Mouse (Mus musculus) limb, embryonic 15.5 days (tissue): ENCODE data around the gene Rhobtb1. TPM values are rescaled to one million over a fixed set of nuclear protein-coding genes. Genes with fewer than 3 reads are reported as not detected.

Source experiments
- ATAC-seq: fragments of 200-750 bp; cut with Nextera tagmentation; 2 replicates; pipeline ENCODE4 v1.8.0; 2017; ENCODE audit warnings: low read depth, moderate TSS enrichment; ENCODE audit not compliant: insufficient number of reproducible peaks, low FRiP score, low TSS enrichment
- H3K27ac ChIP-seq: fragments of 300-500 bp; sonication (generic); 2 replicates; pipeline ENCODE4 v1.5.1; 2015; ENCODE audit warnings: moderate library complexity, mild to moderate bottlenecking, inconsistent platforms
- H3K27me3 ChIP-seq: fragments of 300-500 bp; sonication (generic); 2 replicates; pipeline ENCODE4 v1.6.1; 2015; ENCODE audit warnings: inconsistent platforms
- H3K36me3 ChIP-seq: fragments of 300-500 bp; sonication (generic); 2 replicates; pipeline ENCODE4 v1.6.1; 2015; ENCODE audit warnings: inconsistent platforms
- H3K4me1 ChIP-seq: fragments of 300-500 bp; sonication (generic); 2 replicates; pipeline ENCODE4 v1.6.1; 2015; ENCODE audit warnings: inconsistent platforms
- H3K4me2 ChIP-seq: fragments of 300-500 bp; sonication (generic); 2 replicates; pipeline ENCODE4 v1.6.1; 2015; ENCODE audit warnings: mild to moderate bottlenecking, inconsistent platforms
- H3K4me3 ChIP-seq: fragments of 300-500 bp; sonication (generic); 2 replicates; pipeline ENCODE4 v1.5.1; 2015; ENCODE audit warnings: mild to moderate bottlenecking, inconsistent platforms
- H3K9ac ChIP-seq: fragments of 300-500 bp; sonication (generic); 2 replicates; pipeline ENCODE4 v1.6.1; 2015; ENCODE audit warnings: inconsistent platforms
- H3K9me3 ChIP-seq: fragments of 300-500 bp; sonication (generic); 2 replicates; pipeline ENCODE4 v1.6.1; 2016; ENCODE audit warnings: inconsistent platforms
- WGBS: fragments of 180-500 bp; shearing (Covaris S2); methylation state at CpG from one replicate; pipeline ENCODE4 v1.1.7; 2015; 5-methylcytosine and 5-hydroxymethylcytosine counted together
- polyA plus RNA-seq: library from polyadenylated mRNA; unstranded; fragments of >200 nt; fragmentation: Nextera tagmentation; extraction: Ambion mirVana; gene quantifications from 2 replicates; pipeline ENCODE4 v1.2.1, GENCODE M21; 2015

Gene Rhobtb1
- polyA plus RNA-seq, 1 experiment from 2014 or later = 27.0 TPM

- peak; percentile 87 for ATAC-seq
- H3K27ac ChIP-seq = peak within 1 kb of the TSS; percentile 99
- H3K9ac ChIP-seq = peak within 1 kb of the TSS; percentile 88
- WGBS = under 1% methylated on average over 75 of the region's 84 CpGs
- H3K4me1 ChIP-seq = peaks cover 16% of the 10 kb centered on the region
- H3K36me3 ChIP-seq = peaks cover 14% of the 10 kb centered on the region
- no peaks in the 10 kb centered on the region for H3K27me3 ChIP-seq
- peak within 1 kb of the TSS; percentile 81 for H3K4me3 ChIP-seq
- peak within 1 kb of the TSS; percentile 84 for H3K4me2 ChIP-seq
- H3K9me3 ChIP-seq = no peaks in the 10 kb centered on the region
Observed at GRCm38 (mm10) chr10:69212542-69213440, 61.6 kb downstream of the Rhobtb1 start, which contains the start of gene A930033H14Rik. Gene A930033H14Rik (minus strand): TSS chr10:69213098.

- 0% methylated on average over 21 of the region's 21 CpGs for WGBS
- Histone ChIP-seq H3K27me3 (no peaks in the 10 kb centered on the region), H3K4me1 (peaks cover 16% of the 10 kb centered on the region)
Observed at GRCm38 (mm10) chr10:69213451-69213877, 62.2 kb downstream of the Rhobtb1 start.

GRCm38 (mm10) chr10:69213986-69214385 is 62.8 kb downstream of the Rhobtb1 start:
- WGBS = 23% methylated on average over 5 of the region's 5 CpGs
- ATAC-seq = no peak
- peak overlapping the region; percentile 84 for H3K4me2 ChIP-seq
- H3K4me1 ChIP-seq = peaks cover 16% of the 10 kb centered on the region
- peak overlapping the region; percentile 81 for H3K4me3 ChIP-seq
- H3K9me3 ChIP-seq = no peaks in the 10 kb centered on the region
- peak overlapping the region; percentile 88 for H3K9ac ChIP-seq
- peaks cover 19% of the 10 kb centered on the region for H3K36me3 ChIP-seq
- H3K27ac ChIP-seq = peak overlapping the region; percentile 99
- H3K27me3 ChIP-seq = no peaks in the 10 kb centered on the region

More at GRCm38 (mm10) chr10:69213451-69213877, 62.2 kb downstream of the Rhobtb1 start:
- peak; percentile 15; the same call in 1 of the 2 replicates for ATAC-seq
- peak overlapping the region; percentile 88 for H3K9ac ChIP-seq
- H3K36me3 ChIP-seq = peaks cover 14% of the 10 kb centered on the region
- H3K27ac ChIP-seq = peak overlapping the region; percentile 99
- peak overlapping the region; percentile 81 for H3K4me3 ChIP-seq
- peak overlapping the region; percentile 84 for H3K4me2 ChIP-seq
- H3K9me3 ChIP-seq = no peaks in the 10 kb centered on the region

DNA sequence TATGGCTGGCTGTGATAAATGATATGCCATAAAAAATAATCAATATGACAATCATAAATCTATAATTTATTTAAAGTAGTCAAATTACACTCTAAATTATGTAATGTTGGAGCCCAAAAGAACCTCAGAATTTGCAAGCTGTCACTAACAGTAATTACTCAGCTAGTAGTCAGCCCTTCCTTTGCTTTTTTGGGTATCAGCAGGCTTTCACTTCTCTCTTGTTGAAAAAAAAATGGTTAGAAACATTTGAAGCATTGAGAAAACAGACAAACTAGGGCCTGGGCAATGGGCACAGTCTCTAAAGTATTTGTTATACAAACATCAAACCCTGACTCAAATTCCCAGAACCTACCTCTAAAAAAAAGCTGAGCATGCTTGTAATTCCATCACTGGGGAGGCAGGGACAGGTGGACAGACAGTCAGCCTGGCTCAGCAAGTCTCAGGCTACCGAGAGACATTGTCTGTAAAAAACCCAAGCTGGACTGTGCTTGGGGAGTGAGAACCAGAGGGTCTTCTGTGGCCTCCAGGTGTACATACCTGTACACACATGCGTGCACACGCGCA is 66.0 kb downstream of the Rhobtb1 start:
- no peak overlapping the region for H3K4me3 ChIP-seq
- no peak overlapping the region for H3K9ac ChIP-seq
- no peak for ATAC-seq
- no peak overlapping the region for H3K4me2 ChIP-seq
- no peak overlapping the region for H3K27ac ChIP-seq
- H3K4me1 ChIP-seq = peaks cover 6% of the 10 kb centered on the region
- H3K27me3 ChIP-seq = no peaks in the 10 kb centered on the region
- H3K9me3 ChIP-seq = no peaks in the 10 kb centered on the region
- 91% methylated on average over 4 of the region's 4 CpGs for WGBS
- H3K36me3 ChIP-seq = peaks cover 22% of the 10 kb centered on the region

GRCm38 (mm10) chr10:69218458-69219288 is 67.4 kb downstream of the Rhobtb1 start:
- Histone ChIP-seq H3K27me3 (no peaks in the 10 kb centered on the region), H3K36me3 (peaks cover 22% of the 10 kb centered on the region), H3K9me3 (no peaks in the 10 kb centered on the region), H3K27ac (no peak overlapping the region), H3K4me3 (no peak overlapping the region), H3K4me1 (peaks cover 6% of the 10 kb centered on the region), H3K9ac (no peak overlapping the region), H3K4me2 (no peak overlapping the region)
- 84% methylated on average over 14 of the region's 14 CpGs for WGBS
- ATAC-seq = no peak

DNA sequence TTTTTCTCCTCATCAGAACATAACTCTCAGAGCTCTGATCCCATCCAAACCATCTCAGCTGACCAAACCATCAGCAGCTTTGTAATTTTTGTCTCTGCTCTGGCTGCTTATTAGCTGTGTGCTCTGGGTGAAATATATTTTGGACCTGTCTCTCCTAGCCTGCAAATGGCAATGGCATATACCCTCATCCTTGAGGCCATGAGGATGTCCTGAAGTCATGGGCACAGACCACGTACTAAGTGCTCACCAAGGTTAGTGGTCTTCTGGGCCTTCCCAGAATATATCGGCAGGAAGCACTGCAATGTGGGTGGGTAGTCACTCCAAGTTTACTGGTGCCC is 68.0 kb downstream of the Rhobtb1 start:
- Histone ChIP-seq H3K36me3 (peaks cover 22% of the 10 kb centered on the region), H3K9ac (no peak overlapping the region), H3K4me3 (no peak overlapping the region), H3K9me3 (no peaks in the 10 kb centered on the region), H3K27ac (no peak overlapping the region), H3K27me3 (no peaks in the 10 kb centered on the region), H3K4me1 (peaks cover under 1% of the 10 kb centered on the region), H3K4me2 (no peak overlapping the region)
- 81% methylated on average over 2 of the region's 2 CpGs for WGBS
- no peak for ATAC-seq

DNA sequence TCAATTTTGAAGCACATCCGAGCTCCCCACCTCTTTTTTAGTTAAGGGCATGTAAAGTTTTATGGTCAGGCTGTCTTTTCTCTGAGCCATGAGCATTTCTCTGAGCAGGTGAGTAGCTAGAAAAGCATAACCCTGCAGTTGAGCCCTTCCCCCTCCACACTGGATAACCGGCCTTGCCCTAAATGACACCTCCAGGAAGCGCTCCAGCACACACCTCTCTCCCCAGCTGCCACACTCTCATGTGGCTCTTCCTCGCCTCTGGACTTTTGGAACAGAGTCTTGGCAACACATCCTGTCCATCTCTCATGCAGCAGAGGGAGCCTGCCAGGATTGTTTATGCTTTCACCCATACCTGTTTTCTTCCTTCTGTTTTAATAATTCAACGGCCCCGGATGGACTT is 69.1 kb downstream of the Rhobtb1 start:
- Histone ChIP-seq H3K27me3 (no peaks in the 10 kb centered on the region), H3K4me2 (no peak overlapping the region), H3K9me3 (no peaks in the 10 kb centered on the region), H3K4me3 (no peak overlapping the region), H3K4me1 (no peaks in the 10 kb centered on the region), H3K27ac (no peak overlapping the region), H3K9ac (no peak overlapping the region), H3K36me3 (peaks cover 24% of the 10 kb centered on the region)
- WGBS = 73% methylated on average over 6 of the region's 6 CpGs
- ATAC-seq = no peak

- Histone ChIP-seq H3K4me3 (no peak overlapping the region), H3K36me3 (peaks cover 28% of the 10 kb centered on the region), H3K4me2 (no peak overlapping the region), H3K9me3 (no peaks in the 10 kb centered on the region), H3K4me1 (no peaks in the 10 kb centered on the region), H3K27ac (no peak overlapping the region), H3K9ac (no peak overlapping the region), H3K27me3 (no peaks in the 10 kb centered on the region)
- no peak for ATAC-seq
- WGBS = 93% methylated on average over 9 of the region's 9 CpGs
Observed at GRCm38 (mm10) chr10:69221148-69221547, 69.9 kb downstream of the Rhobtb1 start.

GRCm38 (mm10) chr10:69221955-69222354 is 70.7 kb downstream of the Rhobtb1 start:
- H3K27ac ChIP-seq = no peak overlapping the region
- peaks cover 21% of the 10 kb centered on the region for H3K36me3 ChIP-seq
- H3K27me3 ChIP-seq = no peaks in the 10 kb centered on the region
- H3K9ac ChIP-seq = no peak overlapping the region
- H3K4me1 ChIP-seq = no peaks in the 10 kb centered on the region
- no peaks in the 10 kb centered on the region for H3K9me3 ChIP-seq
- no peak for ATAC-seq
- H3K4me2 ChIP-seq = no peak overlapping the region
- H3K4me3 ChIP-seq = no peak overlapping the region
- 79% methylated on average over 3 of the region's 3 CpGs for WGBS

DNA sequence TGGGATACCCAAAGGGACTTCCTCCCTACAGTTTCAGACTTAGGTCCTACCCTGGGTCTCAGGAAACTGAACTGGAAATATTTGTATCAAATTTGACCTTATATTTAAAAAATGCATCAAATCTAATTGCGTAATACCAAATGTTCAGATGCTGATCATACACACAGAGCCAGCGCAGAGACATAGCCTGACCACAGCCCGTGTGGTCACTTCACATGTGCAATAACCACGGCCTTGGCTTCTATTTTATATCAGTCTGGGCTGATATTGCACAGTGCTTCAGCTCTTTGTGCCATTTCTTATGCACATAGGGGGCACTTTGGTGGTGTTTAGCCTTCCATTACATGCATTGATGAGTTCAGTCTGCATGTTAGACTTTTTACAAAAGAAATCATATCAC is 72.0 kb downstream of the Rhobtb1 start:
- Histone ChIP-seq H3K4me3 (no peak overlapping the region), H3K36me3 (peaks cover 16% of the 10 kb centered on the region), H3K4me2 (no peak overlapping the region), H3K4me1 (no peaks in the 10 kb centered on the region), H3K9me3 (no peaks in the 10 kb centered on the region), H3K27ac (no peak overlapping the region), H3K9ac (no peak overlapping the region), H3K27me3 (no peaks in the 10 kb centered on the region)
- ATAC-seq = no peak
- whole genome bisulfite sequencing = 92% methylated on average over 4 of the region's 4 CpGs

- Histone ChIP-seq H3K36me3 (peaks cover 9% of the 10 kb centered on the region), H3K27ac (no peak overlapping the region), H3K4me1 (no peaks in the 10 kb centered on the region), H3K4me2 (no peak overlapping the region), H3K4me3 (no peak overlapping the region), H3K27me3 (no peaks in the 10 kb centered on the region), H3K9ac (no peak overlapping the region), H3K9me3 (no peaks in the 10 kb centered on the region)
- WGBS = 83% methylated on average over 7 of the region's 7 CpGs
- ATAC-seq = no peak
Observed at GRCm38 (mm10) chr10:69224276-69224675, 73.0 kb downstream of the Rhobtb1 start.
